Mouse (Mus musculus): ENCODE data around the gene Cnksr3. TPM values are rescaled to one million over a fixed set of nuclear protein-coding genes. Genes with fewer than 3 reads are reported as not detected.

Cnksr3 gene
- total RNA-seq, 2 experiments from 2014 or later = 4.6 to 4.7 TPM

- intact Hi-C loops (cut with DNase I) = loop anchor here (5.0 kb wide), 1 partner anchor 99 kb away; the partner anchor contains the start of gene Cnksr3
These were observed 98.9 kb downstream of the Cnksr3 start for GRCm38 (mm10) chr10:7113144-7113543.

GRCm38 (mm10) chr10:7111462-7112000 is 100.5 kb downstream of the Cnksr3 start:
- DNase-seq = peak in 1 of 2 experiments; percentile 39
- intact Hi-C loops (cut with DNase I) = loop anchor here (5.0 kb wide), 1 partner anchor 101 kb away; the partner anchor contains the start of gene Cnksr3

More at GRCm38 (mm10) chr10:7113144-7113543, 98.9 kb downstream of the Cnksr3 start:
- DNase-seq = no peak

GRCm38 (mm10) chr10:7103872-7104271 is 108.2 kb downstream of the Cnksr3 start:
- intact Hi-C loops (cut with DNase I) = no loop called here

GRCm38 (mm10) chr10:7077971-7078370 is 134.1 kb downstream of the Cnksr3 start:
- no peak for DNase-seq
- intact Hi-C loops (cut with DNase I) = loop anchor here (5.0 kb wide), 1 partner anchor 191 kb away; no protein-coding TSS in a partner anchor

More at GRCm38 (mm10) chr10:7103872-7104271, 108.2 kb downstream of the Cnksr3 start:
- no peak for DNase-seq

GRCm38 (mm10) chr10:7077389-7077808 is 134.6 kb downstream of the Cnksr3 start:
- intact Hi-C loops (cut with DNase I) = loop anchor here (5.0 kb wide), 1 partner anchor 190 kb away; no protein-coding TSS in a partner anchor
- DNase-seq = no peak

- DNase-seq = no peak
- intact Hi-C loops (cut with DNase I) = loop anchor here (5.0 kb wide), 1 partner anchor 189 kb away; no protein-coding TSS in a partner anchor
These were observed 135.3 kb downstream of the Cnksr3 start for GRCm38 (mm10) chr10:7076662-7077211.

GRCm38 (mm10) chr10:7076201-7076600 is 135.8 kb downstream of the Cnksr3 start:
- intact Hi-C loops (cut with DNase I) = loop anchor here (5.0 kb wide), 1 partner anchor 189 kb away; no protein-coding TSS in a partner anchor
- peak; percentile 57 for DNase-seq

GRCm38 (mm10) chr10:7075661-7076060 is 136.4 kb downstream of the Cnksr3 start:
- intact Hi-C loops (cut with DNase I) = loop anchor here (5.0 kb wide), 1 partner anchor 188 kb away; no protein-coding TSS in a partner anchor

GRCm38 (mm10) chr10:7074231-7074630 is 137.8 kb downstream of the Cnksr3 start:
- intact Hi-C loops (cut with DNase I) = no loop called here
- DNase-seq = no peak

More at GRCm38 (mm10) chr10:7075661-7076060, 136.4 kb downstream of the Cnksr3 start:
- DNase-seq = no peak

- intact Hi-C loops (cut with DNase I) = no loop called here
- DNase-seq = no peak
These were observed 141.1 kb downstream of the Cnksr3 start for GRCm38 (mm10) chr10:7070924-7071323.

- no peak for DNase-seq
- intact Hi-C loops (cut with DNase I) = no loop called here
These were observed 141.8 kb downstream of the Cnksr3 start for GRCm38 (mm10) chr10:7070100-7070835.

GRCm38 (mm10) chr10:7069090-7069489 is 142.9 kb downstream of the Cnksr3 start:
- intact Hi-C loops (cut with DNase I) = no loop called here
- no peak for DNase-seq

Other genes starting within 250 kb of the Cnksr3 start
- under 1 TPM; 0.05 to 0.10 TPM for gene Ipcef1, start 159.8 kb downstream of the Cnksr3 start, total RNA-seq (2021)